Mouse (Mus musculus) G1E (cell line): ENCODE results near the gene Gipr. TPM values are rescaled to one million over a fixed set of nuclear protein-coding genes. Genes with fewer than 3 reads are reported as not detected.
"Not testable (repeated sequence)": the region's sequence is repeated elsewhere in the genome, so short reads cannot be mapped to it uniquely, and the experiment has no call there.

ENCODE experiments used
- ATAC-seq: 2 replicates; pipeline ENCODE4 v1.8.0; 2016; ENCODE audit warnings: mild to moderate bottlenecking; ENCODE audit not compliant: insufficient number of reproducible peaks, poor library complexity, low FRiP score, severe bottlenecking; ENCODE audit errors: extremely low read depth
- DNase-seq: peaks from one replicate; pipeline ENCODE4 v3.0.0; 2012; ENCODE audit warnings: low spot score
- H3K27me3 ChIP-seq: 2 replicates; pipeline ENCODE4 v1.6.1; 2012; ENCODE audit warnings: mild to moderate bottlenecking, low read length, inconsistent platforms; ENCODE audit not compliant: insufficient read depth
- H3K36me3 ChIP-seq: replicated peaks from 2 replicates; pipeline ENCODE3; 2012; ENCODE audit warnings: mild to moderate bottlenecking, inconsistent platforms
- H3K4me1 ChIP-seq: 2 replicates; pipeline ENCODE4 v1.6.1; 2012; ENCODE audit warnings: low read depth, low read length, inconsistent platforms, mixed read lengths; ENCODE audit not compliant: insufficient read depth
- H3K4me3 ChIP-seq: 2 replicates; pipeline ENCODE4 v1.5.1; 2012; ENCODE audit warnings: low read depth, mild to moderate bottlenecking, inconsistent platforms, low read length, moderate library complexity, mixed read lengths
- H3K9me3 ChIP-seq: replicated peaks from 2 replicates; pipeline ENCODE4 v1.6.1; 2012; ENCODE audit warnings: inconsistent platforms
- CTCF ChIP-seq: IDR thresholded peaks from 2 replicates; pipeline ENCODE4 v1.5.1; 2012; ENCODE audit warnings: low read depth, low read length, inconsistent platforms, mixed read lengths
- GATA1 ChIP-seq: IDR thresholded peaks from 2 replicates; pipeline ENCODE4 v1.6.1; 2012; ENCODE audit warnings: borderline replicate concordance, low read length, inconsistent platforms, mixed read lengths
- GATA2 ChIP-seq: IDR thresholded peaks from 2 replicates; pipeline ENCODE4 v1.6.1; 2012; ENCODE audit warnings: low read depth, low read length, inconsistent platforms, borderline replicate concordance
- POLR2AphosphoS5 ChIP-seq: IDR thresholded peaks from 2 replicates; pipeline ENCODE4 v1.6.1; 2012; ENCODE audit warnings: low read depth, low read length, inconsistent platforms; ENCODE audit not compliant: insufficient replicate concordance
- TAL1 ChIP-seq: conservative IDR thresholded peaks from 2 replicates; pipeline ENCODE4 v1.6.1; 2012; ENCODE audit warnings: low read depth, low read length, inconsistent platforms, mixed read lengths
- polyA plus RNA-seq: library from polyadenylated mRNA; stranded (reverse); fragments of >175 nt; gene quantifications from 2 replicates; pipeline ENCODE4 v1.2.3, GENCODE M21; 2012
- total RNA-seq, 2 experiments: library from RNA; stranded (forward) in 1 of 2; stranded (reverse) in 1 of 2; fragments of 200-1000 nt in 1 of 2; fragments of >200 nt in 1 of 2; fragmentation: Nextera tagmentation in 1 of 2; gene quantifications; 2 replicates each; pipeline ENCODE4 v1.2.3; 2014 to 2017

The Gipr gene
- total and polyA plus RNA-seq, 3 experiments: 6.5 to 10.7 (median 7.1) TPM

GRCm38 (mm10) chr7:19157160-19157800 lies 8.6 kb downstream of the Gipr start:
- 0 out of 2 replicates have a peak, but pooled peaks cover under 1% of the 10 kb centered on the region for H3K27me3 ChIP-seq
- ATAC-seq (peak; percentile 70; the same call in 1 of the 2 replicates), DNase-seq (peak; percentile 76)
- H3K36me3 ChIP-seq: peaks cover 82% of the 10 kb centered on the region
- H3K9me3 ChIP-seq: no peaks in the 10 kb centered on the region
- H3K4me1 ChIP-seq: peaks cover 35% of the 10 kb centered on the region
- H3K4me3 ChIP-seq: peak overlapping the region; percentile 44; the same call in 1 of the 2 replicates
- TF ChIP-seq POLR2AphosphoS5 (no peak), CTCF (peak; percentile 92)

- ATAC-seq (no peak), DNase-seq (no peak)
- Histone ChIP-seq H3K4me1 (peaks cover 48% of the 10 kb centered on the region), H3K4me3 (no peak overlapping the region), H3K36me3 (peaks cover 92% of the 10 kb centered on the region), H3K9me3 (no peaks in the 10 kb centered on the region), H3K27me3 (no peaks in the 10 kb centered on the region)
- TF ChIP-seq GATA2: no peak
- no peak for TF ChIP-seq GATA1
- TF ChIP-seq TAL1: no peak
- TF ChIP-seq POLR2AphosphoS5: no peak
- no peak for TF ChIP-seq CTCF
These were observed 10.0 kb downstream of the Gipr start for GRCm38 (mm10) chr7:19155825-19156475.

- Histone ChIP-seq H3K36me3 (peaks cover 90% of the 10 kb centered on the region), H3K4me3 (no peak overlapping the region), H3K4me1 (peaks cover 46% of the 10 kb centered on the region), H3K9me3 (no peaks in the 10 kb centered on the region), H3K27me3 (no peaks in the 10 kb centered on the region)
- DNase-seq (no peak), ATAC-seq (no peak)
- no peak for TF ChIP-seq CTCF
These were observed 11.1 kb downstream of the Gipr start for GRCm38 (mm10) chr7:19154796-19155195.

- peak overlapping the region; percentile 78; the same call in 1 of the 2 replicates for H3K4me3 ChIP-seq
- DNase-seq, ATAC-seq, H3K9me3 ChIP-seq, H3K27me3 ChIP-seq: not testable (repeated sequence)
- peaks cover 54% of the 10 kb centered on the region for H3K4me1 ChIP-seq
- peaks cover 71% of the 10 kb centered on the region for H3K36me3 ChIP-seq
These were observed 14.8 kb downstream of the Gipr start for GRCm38 (mm10) chr7:19151121-19151520.

GRCm38 (mm10) chr7:19149626-19150025 lies 16.3 kb downstream of the Gipr start, which contains the start of gene Snrpd2:
Gene Snrpd2 (plus strand): TSS chr7:19149722.
- ATAC-seq (peak; percentile 76), DNase-seq (peak; percentile 92)
- Histone ChIP-seq H3K9me3 (no peaks in the 10 kb centered on the region), H3K36me3 (peaks cover 69% of the 10 kb centered on the region), H3K27me3 (no peaks in the 10 kb centered on the region), H3K4me1 (peaks cover 44% of the 10 kb centered on the region), H3K4me3 (peak within 1 kb of the TSS; percentile 78)
- TF ChIP-seq CTCF (no peak), TAL1 (no peak), GATA1 (no peak), GATA2 (no peak), POLR2AphosphoS5 (no peak)

GRCm38 (mm10) chr7:19148875-19149541 lies 16.9 kb downstream of the Gipr start, which contains the start of gene Qpctl:
Gene Qpctl (minus strand): TSS chr7:19149291.
- peaks cover 67% of the 10 kb centered on the region for H3K36me3 ChIP-seq
- peak; percentile 88 for DNase-seq
- peaks cover 44% of the 10 kb centered on the region for H3K4me1 ChIP-seq
- H3K4me3 ChIP-seq: peak within 1 kb of the TSS; percentile 78
- TF ChIP-seq GATA2: no peak
- TF ChIP-seq TAL1: no peak
- no peak for TF ChIP-seq GATA1
- TF ChIP-seq CTCF: no peak
- no peak for TF ChIP-seq POLR2AphosphoS5
- ATAC-seq: peak; percentile 92
- H3K27me3 ChIP-seq: no peaks in the 10 kb centered on the region
- H3K9me3 ChIP-seq: no peaks in the 10 kb centered on the region
